Mouse (Mus musculus) kidney, embryonic 15.5 days (tissue): Measurements from ENCODE around the gene Evx1. TPM values are rescaled to one million over a fixed set of nuclear protein-coding genes. Genes with fewer than 3 reads are reported as not detected.

Experiments used
- ATAC-seq: fragments of 200-750 bp; cut with Nextera tagmentation; replicated peaks from 2 replicates; pipeline ENCODE4 v1.8.0; 2017; ENCODE audit warnings: moderate TSS enrichment; ENCODE audit not compliant: low FRiP score
- H3K27ac ChIP-seq: fragments of 300-500 bp; sonication (generic); 2 replicates; pipeline ENCODE4 v1.5.1; 2015; ENCODE audit warnings: mild to moderate bottlenecking, inconsistent platforms
- H3K27me3 ChIP-seq: fragments of 300-500 bp; sonication (generic); 2 replicates; pipeline ENCODE4 v1.6.1; 2015; ENCODE audit warnings: inconsistent platforms
- H3K36me3 ChIP-seq: fragments of 300-500 bp; sonication (generic); 2 replicates; pipeline ENCODE4 v1.6.1; 2015; ENCODE audit warnings: inconsistent platforms
- H3K4me1 ChIP-seq: fragments of 300-500 bp; sonication (generic); 2 replicates; pipeline ENCODE4 v1.6.1; 2015; ENCODE audit warnings: inconsistent platforms
- H3K4me2 ChIP-seq: fragments of 300-500 bp; sonication (generic); 2 replicates; pipeline ENCODE4 v1.6.1; 2015; ENCODE audit warnings: moderate library complexity, mild to moderate bottlenecking, inconsistent platforms
- H3K4me3 ChIP-seq: fragments of 300-500 bp; sonication (generic); replicated peaks from 2 replicates; pipeline ENCODE4 v1.5.1; 2015; ENCODE audit warnings: mild to moderate bottlenecking, inconsistent platforms
- H3K9ac ChIP-seq: fragments of 300-500 bp; sonication (generic); 2 replicates; pipeline ENCODE4 v1.6.1; 2015; ENCODE audit warnings: mild to moderate bottlenecking, inconsistent platforms
- H3K9me3 ChIP-seq: fragments of 300-500 bp; sonication (generic); replicated peaks from 2 replicates; pipeline ENCODE4 v1.6.1; 2016; ENCODE audit warnings: inconsistent platforms
- WGBS: fragments of 180-500 bp; shearing (Covaris S2); methylation state at CpG from one replicate; pipeline ENCODE4 v1.1.7; 2015; ENCODE audit warnings: mixed read lengths; 5-methylcytosine and 5-hydroxymethylcytosine counted together
- polyA plus RNA-seq: library from polyadenylated mRNA; unstranded; fragments of >200 nt; fragmentation: Nextera tagmentation; extraction: Ambion mirVana; gene quantifications from 2 replicates; pipeline ENCODE4 v1.2.1, GENCODE M21; 2015

Evx1 gene
- polyA plus RNA-seq, 1 experiment from 2014 or later: 0.14 TPM

GRCm38 (mm10) chr6:52366533-52366932 lies 53.2 kb downstream of the Evx1 start:
- Histone ChIP-seq H3K36me3 (no peaks in the 10 kb centered on the region), H3K4me2 (no peak overlapping the region), H3K4me1 (no peaks in the 10 kb centered on the region), H3K9ac (no peak overlapping the region), H3K27ac (no peak overlapping the region), H3K4me3 (no peak overlapping the region), H3K27me3 (peaks cover 12% of the 10 kb centered on the region; the same call in 1 of the 2 replicates), H3K9me3 (no peaks in the 10 kb centered on the region)
- WGBS: 71% methylated on average over 11 of the region's 11 CpGs
- ATAC-seq: no peak

GRCm38 (mm10) chr6:52367067-52367466 lies 53.8 kb downstream of the Evx1 start:
- Histone ChIP-seq H3K9ac (no peak overlapping the region), H3K27ac (no peak overlapping the region), H3K4me3 (no peak overlapping the region), H3K27me3 (peaks cover 15% of the 10 kb centered on the region; the same call in 1 of the 2 replicates), H3K4me1 (no peaks in the 10 kb centered on the region), H3K9me3 (no peaks in the 10 kb centered on the region), H3K36me3 (no peaks in the 10 kb centered on the region), H3K4me2 (no peak overlapping the region)
- no peak for ATAC-seq
- 73% methylated on average over 4 of the region's 4 CpGs for WGBS

Other genes with a start within 250 kb of the Evx1 start
- gene Hoxa1, start 155.2 kb upstream of the Evx1 start, polyA plus RNA-seq: 0.64 and 0.81 TPM in 2 replicates
- gene Hoxa2, start 148.7 kb upstream of the Evx1 start, polyA plus RNA-seq: 2.2 and 3.6 TPM in 2 replicates
- 2.1 and 2.4 TPM in 2 replicates for gene 5730596B20Rik, start 136.0 kb upstream of the Evx1 start, polyA plus RNA-seq
- gene Hoxa4, start 121.7 kb upstream of the Evx1 start, polyA plus RNA-seq: 1.5 and 1.8 TPM in 2 replicates
- gene Hoxa5, start 108.9 kb upstream of the Evx1 start, polyA plus RNA-seq: 11.0 and 11.5 TPM in 2 replicates
- gene Hoxa6, start 104.8 kb upstream of the Evx1 start, polyA plus RNA-seq: 4.2 and 4.3 TPM in 2 replicates
- gene Hoxa3, start 100.2 kb upstream of the Evx1 start, polyA plus RNA-seq: 9.5 and 11.8 TPM in 2 replicates
- 0.92 TPM in 1 of 2 replicates, not detected in the other for gene Gm28308, start 100.2 kb upstream of the Evx1 start, polyA plus RNA-seq
- 26.7 and 27.2 TPM in 2 replicates for gene Hoxa7, start 91.6 kb upstream of the Evx1 start, polyA plus RNA-seq
- gene Hoxa9, start 82.4 kb upstream of the Evx1 start, polyA plus RNA-seq: 53.4 and 65.1 TPM in 2 replicates
- gene Hoxa10, start 72.6 kb upstream of the Evx1 start, polyA plus RNA-seq: 157 and 172 TPM in 2 replicates
- gene Hoxa11, start 67.7 kb upstream of the Evx1 start, polyA plus RNA-seq: 34.3 and 34.8 TPM in 2 replicates
- 0.13 and 0.43 TPM in 2 replicates for gene Hoxa13, start 52.6 kb upstream of the Evx1 start, polyA plus RNA-seq